Mouse (Mus musculus) thymus, adult 2 months (tissue): ENCODE measurements around the gene Pkp1. TPM values are rescaled to one million over a fixed set of nuclear protein-coding genes. Genes with fewer than 3 reads are reported as not detected.

Experiments
- DNase-seq: peaks from one replicate; pipeline ENCODE4 v3.0.0; 2021
- H3K27ac ChIP-seq: fragments of 200-500 bp; 2 replicates; pipeline ENCODE4 v1.5.1; 2012; ENCODE audit warnings: low read length, control low read depth; ENCODE audit not compliant: control insufficient read depth, insufficient read depth
- H3K27me3 ChIP-seq: fragments of 200-500 bp; 2 replicates; pipeline ENCODE4 v1.6.1; 2012; ENCODE audit warnings: mild to moderate bottlenecking, low read length, moderate library complexity, mixed read lengths; ENCODE audit not compliant: control insufficient read depth, insufficient read depth
- H3K36me3 ChIP-seq: fragments of 200-500 bp; 2 replicates; pipeline ENCODE4 v1.6.1; 2012; ENCODE audit warnings: mild to moderate bottlenecking, low read length, moderate library complexity; ENCODE audit not compliant: control insufficient read depth, insufficient read depth
- H3K4me1 ChIP-seq: fragments of 200-500 bp; replicated peaks from 2 replicates; pipeline ENCODE4 v1.6.1; 2012; ENCODE audit warnings: low read length; ENCODE audit not compliant: control insufficient read depth, insufficient read depth
- H3K4me3 ChIP-seq: fragments of 200-500 bp; 2 replicates; pipeline ENCODE4 v1.5.1; 2012; ENCODE audit warnings: mild to moderate bottlenecking, low read length, control low read depth, moderate library complexity; ENCODE audit not compliant: control insufficient read depth, insufficient read depth
- CTCF ChIP-seq: fragments of 200-500 bp; IDR thresholded peaks from 2 replicates; pipeline ENCODE4 v1.5.1; 2012; ENCODE audit warnings: mild to moderate bottlenecking, control low read depth, low read length, moderate library complexity, borderline replicate concordance; ENCODE audit not compliant: control insufficient read depth, poor library complexity, insufficient read depth; ENCODE audit errors: extremely low read depth
- POLR2A ChIP-seq: fragments of 200-500 bp; IDR thresholded peaks from 2 replicates; pipeline ENCODE4 v1.6.1; 2012; ENCODE audit warnings: mild to moderate bottlenecking, low read length, control low read depth, moderate library complexity; ENCODE audit not compliant: control insufficient read depth, poor library complexity, insufficient read depth; ENCODE audit errors: extremely low read depth
- WGBS: fragments of 180-500 bp; shearing (Covaris S2); methylation state at CpG from one replicate; pipeline ENCODE4 v1.1.7; 2018; 5-methylcytosine and 5-hydroxymethylcytosine counted together
- polyA plus RNA-seq: library from polyadenylated mRNA; depleted of rRNA; stranded (reverse); fragments of >200 nt; gene quantifications from 2 replicates; pipeline ENCODE4 v1.2.3, GENCODE M21; 2012; rRNA removed

The Pkp1 gene
- polyA plus RNA-seq, 1 experiment, result 30.1 TPM

- Histone ChIP-seq H3K27me3 (no peaks in the 10 kb centered on the region), H3K27ac (no peak overlapping the region), H3K36me3 (no peaks in the 10 kb centered on the region), H3K4me3 (no peak overlapping the region), H3K4me1 (peaks cover 10% of the 10 kb centered on the region)
- TF ChIP-seq CTCF (no peak), POLR2A (no peak)
- peak; percentile 19 for DNase-seq
- 52% methylated on average over 6 of the region's 6 CpGs for whole genome bisulfite sequencing
These were observed 84.7 kb downstream of the Pkp1 start for GRCm38 (mm10) chr1:135834206-135834859.

GRCm38 (mm10) chr1:135828918-135829317, 90.1 kb downstream of the Pkp1 start:
- no peak overlapping the region for H3K4me3 ChIP-seq
- no peaks in the 10 kb centered on the region for H3K36me3 ChIP-seq
- DNase-seq, result peak; percentile 48
- H3K27ac ChIP-seq, result no peak overlapping the region
- H3K4me1 ChIP-seq, result peaks cover 5% of the 10 kb centered on the region
- 6% methylated on average over 1 of the region's 1 CpGs for WGBS
- TF ChIP-seq POLR2A (no peak), CTCF (no peak)
- no peaks in the 10 kb centered on the region for H3K27me3 ChIP-seq

GRCm38 (mm10) chr1:135821780-135822179, 97.2 kb downstream of the Pkp1 start:
- WGBS, result 95% methylated on average over 7 of the region's 7 CpGs
- peaks cover 9% of the 10 kb centered on the region for H3K27me3 ChIP-seq
- TF ChIP-seq CTCF (no peak), POLR2A (no peak)
- no peak overlapping the region for H3K4me3 ChIP-seq
- H3K36me3 ChIP-seq, result no peaks in the 10 kb centered on the region
- H3K4me1 ChIP-seq, result peaks cover 22% of the 10 kb centered on the region
- DNase-seq, result no peak
- H3K27ac ChIP-seq, result no peak overlapping the region

Other genes with a start within 250 kb of the Pkp1 start
- gene Csrp1, start 199.1 kb downstream of the Pkp1 start, polyA plus RNA-seq, result 333 and 390 TPM in 2 replicates
- 62.1 and 67.6 TPM in 2 replicates for gene Phlda3, start 153.1 kb downstream of the Pkp1 start, polyA plus RNA-seq
- gene Tnni1, start 139.8 kb downstream of the Pkp1 start, polyA plus RNA-seq, result 2.1 and 2.2 TPM in 2 replicates
- 36.0 and 38.7 TPM in 2 replicates for gene Lad1, start 100.6 kb downstream of the Pkp1 start, polyA plus RNA-seq
- 6.7 and 90.4 TPM in 2 replicates for gene Tnnt2, start 82.9 kb downstream of the Pkp1 start, polyA plus RNA-seq
- gene Igfn1, start 87.1 kb upstream of the Pkp1 start, polyA plus RNA-seq, result 0.52 and 0.81 TPM in 2 replicates
- 77.1 and 86.9 TPM in 2 replicates for gene Tmem9, start 88.9 kb upstream of the Pkp1 start, polyA plus RNA-seq
- gene Ascl5, start 131.6 kb upstream of the Pkp1 start, polyA plus RNA-seq, result not detected in 2 replicates
- 2.3 and 3.7 TPM in 2 replicates for gene Cacna1s, start 133.5 kb upstream of the Pkp1 start, polyA plus RNA-seq
- gene Kif21b, start 212.2 kb upstream of the Pkp1 start, polyA plus RNA-seq, result 224 and 247 TPM in 2 replicates